ENCODE assay signal across 10 mouse cellular contexts in genomic region chr15:99866450-99867221, GRCm38 (mm10). TPM values are rescaled to one million over a fixed set of nuclear protein-coding genes. Genes with fewer than 3 reads are reported as not detected.
DNase-seq lines count a peak whose midpoint lies in the region; ATAC-seq and TF ChIP-seq lines count a peak whose summit lies in the region.
"Had no signal": no experiment of that assay in that cellular context is flagged by ENCODE, and none has a peak within 500 bp of the region (broad histone marks: within the 10 kb centered on the region; RNA-seq: fewer than 3 reads in every experiment).

No protein-coding gene starts in this region.

- peak overlapping the region; percentile 36; the same call in 1 of the 2 replicates for H3K9ac ChIP-seq in intestine, embryonic 16.5 days (ENCODE audit: low read depth, low read length)
- H3K9ac ChIP-seq in lung, postnatal 0 days (replicated peaks; ENCODE audit: low read depth), result no peak overlapping the region

- peak overlapping the region; percentile 93 for H3K27ac ChIP-seq in intestine, embryonic 16.5 days (ENCODE audit: low read length)
- H3K27ac ChIP-seq in lung, postnatal 0 days (ENCODE audit: low read length), result peak overlapping the region; percentile 55; the same call in 1 of the 2 replicates

- TF ChIP-seq EP300 in lung, postnatal 0 days (IDR thresholded peaks at IDR 0.05), result peak; percentile 82

- peak; percentile 54; the same call in 1 of the 2 replicates for ATAC-seq in common myeloid progenitor, adult 5-6 weeks (replicated peaks; ENCODE audit: low read depth, poor library complexity, severe bottlenecking)
- no peak for ATAC-seq in intestine, embryonic 16.5 days
- peak; percentile 79 for ATAC-seq in lung, postnatal 0 days
- no peak; the same call in 1 of the 2 replicates for ATAC-seq in granulocyte monocyte progenitor cell, adult 5-6 weeks (replicated peaks; ENCODE audit: poor library complexity, severe bottlenecking)
- ATAC-seq: inflammation-experienced regulatory T-cells, adult 6 months had no signal

- no peak overlapping the region; the same call in 1 of the 2 replicates for H3K4me3 ChIP-seq in intestine, embryonic 16.5 days (ENCODE audit: low read length)
- no peak overlapping the region for H3K4me3 ChIP-seq in lung, postnatal 0 days (ENCODE audit: low read depth, low read length)
- H3K4me3 ChIP-seq: megakaryocyte, embryonic 14.5 days had no signal

- H3K9me3 ChIP-seq in intestine, embryonic 16.5 days (ENCODE audit: control insufficient read depth, low read length), result no peaks in the 10 kb centered on the region
- H3K9me3 ChIP-seq in lung, postnatal 0 days (ENCODE audit: low read length), result no peaks in the 10 kb centered on the region

- TF ChIP-seq CTCF in lung, postnatal 0 days (IDR thresholded peaks at IDR 0.05), result no peak

- 30% methylated on average over 15 of the region's 15 CpGs for WGBS in intestine, embryonic 16.5 days
- WGBS in lung, postnatal 0 days, result 19% methylated on average over 15 of the region's 15 CpGs

- H3K36me3 ChIP-seq in intestine, embryonic 16.5 days (ENCODE audit: control insufficient read depth, insufficient read depth, low read length), result peaks cover 3% of the 10 kb centered on the region; the same call in 1 of the 2 replicates
- no peaks in the 10 kb centered on the region for H3K36me3 ChIP-seq in lung, postnatal 0 days (ENCODE audit: insufficient read depth, low read length)

- H3K27me3 ChIP-seq in intestine, embryonic 16.5 days (replicated peaks; ENCODE audit: control insufficient read depth, insufficient read depth, low read length), result no peaks in the 10 kb centered on the region
- no peaks in the 10 kb centered on the region for H3K27me3 ChIP-seq in lung, postnatal 0 days (replicated peaks; ENCODE audit: insufficient read depth, low read length)

- H3K4me1 ChIP-seq in intestine, embryonic 16.5 days (ENCODE audit: control insufficient read depth, insufficient read depth, low read length), result peaks cover 22% of the 10 kb centered on the region
- H3K4me1 ChIP-seq in lung, postnatal 0 days (ENCODE audit: insufficient read depth, low read depth, low read length), result peaks cover 9% of the 10 kb centered on the region; the same call in 1 of the 2 replicates

- peak; percentile 62 to 84 for DNase-seq in adrenal gland, adult (ENCODE audit: inconsistent age in 2 of 2, low spot score in 1 of 2)
- DNase-seq in adrenal gland, postnatal 4 days (ENCODE audit: low spot score in 2 of 2), result no peak
- DNase-seq in lung, postnatal 0 days (ENCODE audit: low spot score), result peak; percentile 65
- DNase-seq in cerebellum, adult 8-10 months, result no peak
- DNase-seq in Muller cell, postnatal 12 days (ENCODE audit: inconsistent ontology term), result no peak

- H3K4me2 ChIP-seq in intestine, embryonic 16.5 days (ENCODE audit: low read depth, low read length), result peak overlapping the region; percentile 2; the same call in 1 of the 2 replicates
- H3K4me2 ChIP-seq in lung, postnatal 0 days (replicated peaks; ENCODE audit: low read depth, low read length), result 0 out of 2 replicates have a peak overlapping the region, but pooled peaks have one; percentile 11

RNA-seq across cellular contexts. Expression of gene Lima1, which starts 8.6 kb away (rescaled TPM):
- 10 to 100 TPM; 51.0 to 51.9 TPM for total RNA-seq in adrenal gland, postnatal 4 days (2021)
- total RNA-seq in common myeloid progenitor, adult 5-6 weeks (2017), result 1.5 and 2.2 TPM in 2 replicates
- 105 and 112 TPM in 2 replicates for polyA plus RNA-seq in intestine, embryonic 16.5 days (2015; fragmentation: Nextera tagmentation; extraction: Ambion mirVana)
- 28.6 and 38.5 TPM in 2 replicates for polyA plus RNA-seq in lung, postnatal 0 days (2015; fragmentation: Nextera tagmentation; extraction: Ambion mirVana)
- total RNA-seq in granulocyte monocyte progenitor cell, adult 5-6 weeks (2014; fragmentation: Nextera tagmentation), result 3.5 and 13.8 TPM in 2 replicates
- total RNA-seq in granulocyte monocyte progenitor cell, adult 5-6 weeks (2017), result 3.0 and 7.2 TPM in 2 replicates

Comparison
In these comparisons a context has a peak if more than half of its experiments do, and no peak if none do; other contexts are left out.
1. DNase-seq: peak in adrenal gland, adult (2 of 2) and lung, postnatal 0 days (single experiment); none in adrenal gland, postnatal 4 days (0 of 2), cerebellum, adult 8-10 months (single experiment) and Muller cell, postnatal 12 days (single experiment).
2. ATAC-seq: peak in common myeloid progenitor, adult 5-6 weeks (single experiment) and lung, postnatal 0 days (single experiment); none in intestine, embryonic 16.5 days (single experiment) and granulocyte monocyte progenitor cell, adult 5-6 weeks (single experiment).